Mouse (Mus musculus) liver, adult 2 months (tissue): ENCODE measurements around the gene Hmgcs1.

ENCODE experiments used
- CTCF ChIP-seq: fragments of 200-500 bp; IDR thresholded peaks from 2 replicates; pipeline ENCODE4 v1.5.1; 2011; ENCODE audit warnings: low read depth, low read length, control low read depth
- POLR2A ChIP-seq: fragments of 200-500 bp; IDR thresholded peaks from 2 replicates; pipeline ENCODE4 v1.6.1; 2011; ENCODE audit warnings: low read length, control low read depth; ENCODE audit not compliant: insufficient read depth; ENCODE audit errors: extremely low read depth

- TF ChIP-seq CTCF = no peak
- TF ChIP-seq POLR2A = no peak
Observed at GRCm38 (mm10) chr13:119679721-119680120, 10.5 kb upstream of the Hmgcs1 start.
